Mouse (Mus musculus) limb, embryonic 10.5 days (tissue): Measurements from ENCODE around the gene Gm11492. TPM values are rescaled to one million over a fixed set of nuclear protein-coding genes. Genes with fewer than 3 reads are reported as not detected.
A peak's percentile ranks its signal among the peaks of the same experiment; 100 is the strongest.

Experiments
- DNase-seq: peaks from one replicate; pipeline ENCODE4 v3.0.0-alpha.2; 2017; ENCODE audit warnings: low spot score
- H3K27ac ChIP-seq: fragments of 300-500 bp; sonication (generic); 2 replicates; pipeline ENCODE4 v1.5.1; 2016; ENCODE audit warnings: mild to moderate bottlenecking
- H3K27me3 ChIP-seq: fragments of 300-500 bp; sonication (generic); 2 replicates; pipeline ENCODE4 v1.6.1; 2016; ENCODE audit warnings: low read depth, mild to moderate bottlenecking; ENCODE audit not compliant: poor library complexity, severe bottlenecking
- H3K36me3 ChIP-seq: fragments of 300-500 bp; sonication (generic); 2 replicates; pipeline ENCODE4 v1.6.1; 2016; ENCODE audit warnings: mild to moderate bottlenecking, moderate library complexity
- H3K4me1 ChIP-seq: fragments of 300-500 bp; sonication (generic); 2 replicates; pipeline ENCODE4 v1.6.1; 2016
- H3K4me3 ChIP-seq: fragments of 300-500 bp; sonication (generic); 2 replicates; pipeline ENCODE4 v1.5.1; 2016; ENCODE audit warnings: mild to moderate bottlenecking, moderate library complexity
- H3K9me3 ChIP-seq: fragments of 300-500 bp; sonication (generic); replicated peaks from 2 replicates; pipeline ENCODE4 v1.6.1; 2016; ENCODE audit warnings: mild to moderate bottlenecking
- WGBS: fragments of 180-500 bp; shearing (Covaris S2); methylation state at CpG from one replicate; pipeline ENCODE4 v1.1.7; 2016; 5-methylcytosine and 5-hydroxymethylcytosine counted together
- polyA plus RNA-seq: library from polyadenylated mRNA; unstranded; fragments of >200 nt; fragmentation: Nextera tagmentation; extraction: Ambion mirVana; gene quantifications from 2 replicates; pipeline ENCODE4 v1.2.1, GENCODE M21; 2016

Gm11492 gene
- polyA plus RNA-seq, 1 experiment from 2014 or later = not detected

DNA sequence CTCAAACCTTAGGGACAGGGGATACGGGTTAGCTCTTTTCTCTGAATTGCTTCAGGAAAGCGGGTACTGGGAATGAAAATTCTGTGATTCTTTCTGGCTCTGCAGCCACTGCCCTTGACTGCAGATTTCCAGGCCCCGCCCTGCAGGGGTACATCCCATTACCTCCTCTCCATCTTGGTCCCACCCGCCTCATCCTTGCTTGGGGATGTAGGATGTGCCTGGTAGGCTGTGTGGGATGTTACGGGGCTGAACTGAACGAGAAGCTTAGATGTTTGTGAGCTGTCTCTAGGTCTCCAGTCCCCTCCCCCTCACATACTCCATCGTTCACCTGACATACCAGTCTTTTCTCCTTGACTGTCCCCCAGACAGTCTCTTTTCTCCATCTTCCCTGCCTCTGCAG, 29.5 kb downstream of the Gm11492 start:
- peak overlapping the region; percentile 94 for H3K27ac ChIP-seq
- H3K4me1 ChIP-seq = peaks cover 51% of the 10 kb centered on the region
- 10% methylated on average over 7 of the region's 7 CpGs for WGBS
- H3K4me3 ChIP-seq = peak overlapping the region; percentile 80
- H3K9me3 ChIP-seq = no peaks in the 10 kb centered on the region
- peaks cover 65% of the 10 kb centered on the region for H3K36me3 ChIP-seq
- no peaks in the 10 kb centered on the region for H3K27me3 ChIP-seq
- DNase-seq = no peak

DNA sequence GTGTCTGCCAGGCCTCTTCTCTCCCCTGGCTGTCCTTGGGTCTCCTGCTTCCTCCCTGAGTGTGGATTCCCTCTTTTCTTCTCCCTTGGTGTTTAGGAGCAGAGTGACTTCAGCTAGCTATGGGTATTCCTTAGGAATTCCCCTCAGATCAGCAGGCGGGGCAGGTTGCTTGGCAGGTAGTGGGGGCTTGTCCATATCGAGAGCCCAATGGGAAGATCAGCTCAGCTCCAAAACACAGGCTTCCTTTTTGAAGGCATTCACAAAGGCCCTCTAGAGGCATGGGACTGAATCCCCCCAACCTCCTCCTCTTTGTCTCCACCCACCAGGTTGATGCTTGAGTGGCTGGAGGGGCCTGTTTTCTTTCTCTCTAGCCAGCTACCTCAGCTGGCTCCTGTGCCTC, 30.0 kb downstream of the Gm11492 start:
- 53% methylated on average over 2 of the region's 2 CpGs for WGBS
- no peaks in the 10 kb centered on the region for H3K27me3 ChIP-seq
- H3K36me3 ChIP-seq = peaks cover 70% of the 10 kb centered on the region
- peaks cover 51% of the 10 kb centered on the region for H3K4me1 ChIP-seq
- peak overlapping the region; percentile 80 for H3K4me3 ChIP-seq
- no peak for DNase-seq
- peak overlapping the region; percentile 94 for H3K27ac ChIP-seq
- H3K9me3 ChIP-seq = no peaks in the 10 kb centered on the region

DNA sequence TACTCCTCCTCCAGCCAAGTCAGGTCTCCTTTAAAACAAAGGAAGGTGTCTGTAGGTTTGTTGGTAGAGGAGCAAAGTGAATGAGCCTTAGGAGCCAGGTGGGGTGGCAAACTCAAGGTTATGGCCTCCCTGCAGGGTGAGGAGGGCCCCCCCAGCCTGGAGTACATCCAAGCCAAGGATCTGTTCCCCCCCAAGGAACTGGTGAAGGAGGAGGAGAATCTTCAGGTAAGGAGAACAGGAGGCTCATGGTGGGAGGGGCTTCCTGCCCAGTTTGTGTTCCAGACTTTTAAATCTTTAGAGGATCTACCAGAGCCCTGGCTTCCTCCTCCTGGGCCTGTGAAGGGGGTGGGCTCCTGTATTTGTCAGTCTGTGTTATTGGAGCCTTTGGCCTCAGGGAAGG, 30.6 kb downstream of the Gm11492 start:
- H3K9me3 ChIP-seq = no peaks in the 10 kb centered on the region
- H3K36me3 ChIP-seq = peaks cover 76% of the 10 kb centered on the region
- no peak for DNase-seq
- H3K27me3 ChIP-seq = no peaks in the 10 kb centered on the region
- peak overlapping the region; percentile 94; the same call in 1 of the 2 replicates for H3K27ac ChIP-seq
- peaks cover 51% of the 10 kb centered on the region for H3K4me1 ChIP-seq
- H3K4me3 ChIP-seq = peak overlapping the region; percentile 80

DNA sequence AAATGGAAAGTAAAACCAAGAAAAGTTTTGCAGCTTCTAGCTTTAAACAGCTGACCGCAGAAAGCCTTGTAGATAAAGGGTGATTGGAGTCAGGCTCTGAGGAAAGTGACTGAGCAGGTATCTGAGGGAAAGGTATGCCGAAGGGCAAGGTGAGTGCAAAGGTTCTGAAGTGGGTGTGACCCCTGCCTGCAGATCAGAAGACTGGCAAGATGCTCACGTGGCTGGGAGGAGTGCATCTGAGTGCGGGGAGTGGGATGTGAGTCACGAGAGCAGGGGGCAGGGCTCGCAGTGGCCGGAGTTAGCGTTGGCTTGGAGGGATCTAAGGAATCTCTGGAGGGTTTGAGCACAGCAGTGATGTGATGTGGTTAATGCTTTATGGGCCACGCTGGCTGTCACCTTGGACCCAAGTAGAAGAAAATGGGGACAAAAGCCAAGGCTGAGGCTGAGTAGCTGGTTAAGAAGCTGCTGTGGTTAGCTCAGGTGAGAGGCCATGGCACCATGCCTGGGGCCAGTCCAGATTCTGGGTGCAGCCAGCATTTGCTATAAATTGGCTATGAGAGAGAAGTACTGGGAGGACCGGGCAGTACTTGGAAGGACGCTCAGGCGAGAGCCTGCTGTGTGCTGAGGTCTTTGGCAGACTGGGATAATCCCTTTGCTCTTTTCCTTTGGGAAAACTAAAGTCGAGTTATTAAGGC, 33.1 kb downstream of the Gm11492 start:
- no peaks in the 10 kb centered on the region for H3K27me3 ChIP-seq
- no peak overlapping the region for H3K4me3 ChIP-seq
- H3K27ac ChIP-seq = no peak overlapping the region
- no peaks in the 10 kb centered on the region for H3K9me3 ChIP-seq
- peaks cover 28% of the 10 kb centered on the region for H3K4me1 ChIP-seq
- 90% methylated on average over 13 of the region's 13 CpGs for WGBS
- peaks cover 89% of the 10 kb centered on the region for H3K36me3 ChIP-seq
- DNase-seq = no peak

DNA sequence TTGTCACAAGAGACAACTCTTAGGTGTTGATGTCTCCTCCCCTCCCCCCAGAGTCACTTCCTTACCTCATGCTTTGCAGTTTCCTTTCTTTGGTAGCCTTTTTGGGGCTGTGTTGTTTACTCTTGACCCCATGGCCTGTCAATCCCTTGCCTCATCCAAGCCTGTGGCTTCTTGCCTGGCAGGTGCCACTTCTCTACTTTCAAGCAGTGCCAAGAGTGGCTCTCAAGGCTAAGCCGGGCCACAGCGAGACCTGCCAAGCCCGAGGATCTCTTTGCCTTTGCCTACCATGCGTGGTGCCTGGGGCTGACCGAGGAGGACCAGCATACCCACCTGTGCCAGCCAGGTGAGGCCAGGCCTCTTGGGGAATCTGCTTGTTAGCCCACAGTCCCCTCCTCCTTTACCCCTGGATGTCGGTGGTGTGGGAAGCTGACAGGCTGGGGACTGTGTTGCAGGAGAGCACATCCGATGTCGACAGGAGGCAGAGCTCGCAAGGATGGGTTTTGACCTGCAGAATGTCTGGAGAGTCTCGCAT, 33.9 kb downstream of the Gm11492 start:
- H3K9me3 ChIP-seq = no peaks in the 10 kb centered on the region
- WGBS = 92% methylated on average over 10 of the region's 10 CpGs
- no peaks in the 10 kb centered on the region for H3K27me3 ChIP-seq
- peaks cover 20% of the 10 kb centered on the region for H3K4me1 ChIP-seq
- H3K4me3 ChIP-seq = no peak overlapping the region
- no peak overlapping the region for H3K27ac ChIP-seq
- peaks cover 93% of the 10 kb centered on the region for H3K36me3 ChIP-seq
- DNase-seq = no peak

DNA sequence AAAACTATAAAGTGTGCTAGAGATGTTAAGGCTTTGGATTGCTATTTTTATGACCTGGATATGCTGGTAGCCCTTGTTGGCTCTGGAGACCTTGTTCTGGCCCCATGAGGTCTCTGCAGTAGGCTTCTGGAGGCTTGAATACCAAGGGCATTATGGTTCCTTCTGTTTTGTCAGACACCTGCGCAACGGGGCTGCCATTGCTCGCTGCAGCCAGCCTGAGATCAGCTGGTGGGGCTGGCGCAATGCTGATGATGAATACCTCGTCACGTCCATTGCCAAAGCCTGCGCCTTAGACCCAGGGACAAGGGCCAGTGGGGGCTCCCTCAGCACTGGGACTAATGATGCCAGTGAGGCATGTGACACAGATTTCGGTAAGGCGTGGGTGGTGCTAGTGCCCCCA, 35.8 kb downstream of the Gm11492 start:
- no peaks in the 10 kb centered on the region for H3K27me3 ChIP-seq
- peaks cover 100% of the 10 kb centered on the region for H3K36me3 ChIP-seq
- no peak for DNase-seq
- H3K9me3 ChIP-seq = no peaks in the 10 kb centered on the region
- peaks cover 2% of the 10 kb centered on the region; the same call in 1 of the 2 replicates for H3K4me1 ChIP-seq
- no peak overlapping the region for H3K27ac ChIP-seq
- 89% methylated on average over 9 of the region's 9 CpGs for WGBS
- no peak overlapping the region for H3K4me3 ChIP-seq

DNA sequence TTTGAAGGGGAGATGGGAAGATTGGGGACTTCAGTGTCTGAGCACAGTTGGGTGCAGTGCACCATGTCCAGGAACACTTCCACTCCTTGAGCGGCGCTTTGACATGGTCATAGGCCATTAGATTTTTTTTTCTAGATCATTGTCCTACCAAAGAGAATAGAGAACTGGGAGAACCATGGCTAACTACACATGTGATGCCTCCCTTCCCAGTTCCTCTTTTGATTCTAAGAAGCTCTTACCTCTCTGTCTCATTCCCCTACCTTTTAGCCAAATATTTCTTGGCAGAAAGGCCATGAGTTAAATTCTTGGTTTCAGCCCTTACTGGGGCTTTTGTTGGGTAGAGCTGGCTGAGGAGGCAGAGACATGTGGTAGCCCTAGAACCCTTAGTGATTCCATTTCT, 37.1 kb downstream of the Gm11492 start:
- Histone ChIP-seq H3K36me3 (peaks cover 100% of the 10 kb centered on the region), H3K9me3 (no peaks in the 10 kb centered on the region), H3K4me1 (no peaks in the 10 kb centered on the region), H3K27me3 (no peaks in the 10 kb centered on the region), H3K4me3 (no peak overlapping the region), H3K27ac (no peak overlapping the region)
- DNase-seq = no peak
- WGBS = 98% methylated on average over 2 of the region's 2 CpGs

DNA sequence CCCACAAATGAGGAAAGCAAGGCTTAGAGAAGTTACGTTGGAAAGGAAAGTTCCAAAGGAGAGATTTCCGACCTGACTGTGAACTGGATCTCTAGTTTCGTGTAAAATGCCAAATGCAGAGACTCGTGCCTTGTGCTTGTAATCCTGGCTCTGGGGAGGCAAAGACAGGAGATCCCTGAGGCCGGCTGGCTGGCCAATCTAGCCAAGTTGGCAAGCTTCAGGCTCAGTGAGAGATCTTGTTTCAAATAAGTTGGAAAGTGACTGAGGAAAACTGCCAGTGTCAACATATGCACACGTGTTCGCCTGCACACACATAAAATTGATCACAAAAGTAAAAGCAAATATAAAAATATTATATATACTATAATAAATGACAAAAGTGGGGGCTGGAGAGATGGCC, 42.8 kb downstream of the Gm11492 start:
- 90% methylated on average over 7 of the region's 7 CpGs for WGBS

DNA sequence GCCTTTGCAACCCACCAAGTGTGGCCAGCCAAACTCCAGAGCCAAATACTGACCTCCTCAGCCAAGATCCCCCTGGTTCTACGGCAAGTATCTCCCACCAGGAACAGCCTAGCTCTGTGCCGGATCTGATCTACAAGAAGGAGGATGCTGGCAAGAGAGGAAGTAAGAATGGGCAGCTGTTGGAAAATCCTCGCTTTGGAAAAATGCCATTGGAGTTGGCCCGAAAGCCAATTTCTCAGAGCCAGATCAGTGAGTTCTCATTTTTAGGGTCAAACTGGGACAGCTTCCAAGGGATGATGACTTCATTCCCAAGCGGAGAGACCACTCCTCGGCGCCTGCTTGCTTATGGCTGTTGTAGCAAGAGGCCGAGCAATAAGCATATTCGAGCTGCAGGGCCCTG, 45.1 kb downstream of the Gm11492 start:
- Histone ChIP-seq H3K27me3 (no peaks in the 10 kb centered on the region), H3K4me1 (no peaks in the 10 kb centered on the region), H3K27ac (no peak overlapping the region), H3K4me3 (no peak overlapping the region), H3K36me3 (peaks cover 99% of the 10 kb centered on the region), H3K9me3 (no peaks in the 10 kb centered on the region)
- DNase-seq = no peak
- 94% methylated on average over 9 of the region's 9 CpGs for WGBS

More for the DNA sequence above, 42.8 kb downstream of the Gm11492 start:
- Histone ChIP-seq H3K27me3 (no peaks in the 10 kb centered on the region), H3K4me3 (no peak overlapping the region), H3K36me3 (peaks cover 99% of the 10 kb centered on the region), H3K9me3 (no peaks in the 10 kb centered on the region), H3K27ac (no peak overlapping the region), H3K4me1 (no peaks in the 10 kb centered on the region)
- no peak for DNase-seq

DNA sequence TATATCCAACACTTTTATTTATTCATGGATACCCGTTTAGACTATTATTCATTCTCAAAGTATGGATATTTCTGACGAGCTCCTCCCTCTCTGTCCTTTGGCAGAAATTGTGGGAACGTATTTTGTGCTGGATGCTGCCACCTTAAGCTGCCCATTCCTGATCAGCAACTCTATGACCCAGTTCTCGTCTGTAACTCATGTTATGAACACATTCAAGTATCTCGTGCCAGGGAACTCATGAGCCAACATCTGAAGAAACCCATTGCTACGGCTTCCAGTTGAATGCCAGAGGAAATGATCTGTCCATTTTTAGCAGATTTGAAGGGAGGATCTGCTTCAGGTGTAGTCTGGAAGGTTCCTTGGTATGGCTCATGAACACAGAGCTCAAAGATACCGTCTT, 47.5 kb downstream of the Gm11492 start:
- no peak overlapping the region for H3K27ac ChIP-seq
- no peak overlapping the region for H3K4me3 ChIP-seq
- H3K4me1 ChIP-seq = no peaks in the 10 kb centered on the region
- no peaks in the 10 kb centered on the region for H3K27me3 ChIP-seq
- DNase-seq = no peak
- peaks cover 99% of the 10 kb centered on the region for H3K36me3 ChIP-seq
- 91% methylated on average over 7 of the region's 7 CpGs for WGBS
- no peaks in the 10 kb centered on the region for H3K9me3 ChIP-seq

DNA sequence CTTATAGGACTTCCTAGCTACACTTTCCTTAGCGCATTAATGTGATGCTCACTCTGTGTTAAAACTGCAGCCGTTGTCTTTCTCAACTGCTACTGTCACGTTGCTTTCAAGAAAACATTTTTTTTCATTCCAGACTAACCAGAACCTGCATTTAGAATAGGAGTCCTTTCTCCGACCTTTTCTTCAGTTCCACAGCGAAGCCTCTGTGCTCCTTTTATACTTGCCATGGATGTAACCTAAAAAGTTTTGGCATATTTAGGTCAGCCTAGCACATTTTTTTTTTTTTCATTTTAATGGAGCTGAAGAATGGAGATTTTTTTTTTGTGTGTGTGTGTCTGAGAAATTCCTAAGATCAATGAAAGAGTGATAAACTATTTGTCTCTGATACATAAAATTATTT, 49.1 kb downstream of the Gm11492 start:
- DNase-seq = no peak
- Histone ChIP-seq H3K27me3 (no peaks in the 10 kb centered on the region), H3K9me3 (no peaks in the 10 kb centered on the region), H3K36me3 (peaks cover 96% of the 10 kb centered on the region), H3K4me3 (no peak overlapping the region), H3K4me1 (no peaks in the 10 kb centered on the region), H3K27ac (no peak overlapping the region)
- WGBS = 93% methylated on average over 5 of the region's 5 CpGs

DNA sequence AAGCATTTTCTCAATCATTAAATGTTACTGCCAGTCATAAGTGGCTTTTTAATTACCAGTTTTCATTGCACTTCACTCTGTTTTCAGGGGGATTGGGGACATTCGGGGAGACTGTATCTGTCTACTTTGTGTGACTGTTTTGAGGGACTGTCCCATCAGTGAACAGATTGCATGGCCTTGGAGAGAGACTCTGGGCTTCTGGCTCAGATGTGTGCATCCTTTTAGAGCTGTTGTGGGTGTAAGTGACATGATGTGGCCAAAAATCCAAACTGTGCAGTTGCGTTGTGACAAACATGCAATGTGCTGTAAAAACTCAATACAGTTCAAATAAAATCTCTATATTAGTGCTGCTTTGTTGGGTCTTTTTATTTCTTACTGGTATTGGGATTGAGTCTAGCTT, 49.5 kb downstream of the Gm11492 start:
- DNase-seq = no peak
- peaks cover 96% of the 10 kb centered on the region for H3K36me3 ChIP-seq
- H3K4me3 ChIP-seq = no peak overlapping the region
- no peaks in the 10 kb centered on the region for H3K9me3 ChIP-seq
- no peaks in the 10 kb centered on the region for H3K27me3 ChIP-seq
- no peaks in the 10 kb centered on the region for H3K4me1 ChIP-seq
- H3K27ac ChIP-seq = no peak overlapping the region
- WGBS = 96% methylated on average over 2 of the region's 2 CpGs

DNA sequence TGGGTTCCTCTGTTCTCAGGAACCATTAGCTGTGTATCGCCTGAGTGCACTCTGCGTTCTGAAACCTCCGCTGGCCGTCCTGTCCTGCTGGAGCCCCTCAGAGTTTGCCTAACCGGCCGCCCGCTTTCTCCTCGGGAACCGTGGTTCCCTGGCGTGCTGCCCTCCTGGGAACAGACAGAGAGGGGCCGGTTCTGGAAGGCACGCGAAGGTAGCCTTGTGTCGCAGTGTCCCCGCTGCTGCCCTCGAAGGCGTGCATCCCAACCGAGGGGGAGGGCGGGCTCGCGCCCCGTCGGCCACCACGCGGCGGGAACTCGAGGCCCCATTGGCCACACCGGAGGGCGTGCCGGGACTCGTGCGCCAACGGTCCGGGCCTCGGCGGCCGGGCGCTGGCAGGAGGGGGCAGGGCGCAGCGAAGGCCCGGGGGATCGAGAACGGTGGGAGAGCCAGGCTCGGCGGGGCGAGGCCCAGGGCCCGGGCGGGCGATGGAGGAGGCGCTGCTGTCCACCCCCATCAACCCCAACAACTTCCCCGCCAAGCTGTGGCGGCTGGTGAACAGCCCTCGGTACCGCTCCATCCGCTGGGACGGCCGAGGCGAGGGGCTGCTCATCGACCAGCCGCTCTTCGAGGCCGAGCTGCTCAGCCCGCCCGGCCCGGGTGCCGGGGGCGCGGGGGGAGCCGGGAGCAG, 50.5 kb downstream of the Gm11492 start, which contains the start of gene Hsf5:
Gene Hsf5 (plus strand): TSS at position 375 of the 685 bp plus-strand sequence.
- WGBS = 92% methylated on average over 68 of the region's 69 CpGs
- no peak within 1 kb of the TSS for H3K27ac ChIP-seq
- peaks cover 91% of the 10 kb centered on the region for H3K36me3 ChIP-seq
- no peaks in the 10 kb centered on the region for H3K27me3 ChIP-seq
- H3K9me3 ChIP-seq = no peaks in the 10 kb centered on the region
- no peaks in the 10 kb centered on the region for H3K4me1 ChIP-seq
- H3K4me3 ChIP-seq = no peak within 1 kb of the TSS
- no peak for DNase-seq
